Mouse (Mus musculus) embryonic facial prominence, embryonic 10.5 days (tissue): ENCODE data around the gene Gramd1a. TPM values are rescaled to one million over a fixed set of nuclear protein-coding genes. Genes with fewer than 3 reads are reported as not detected.

Source experiments
- DNase-seq: peaks from one replicate; pipeline ENCODE4 v3.0.0-alpha.2; 2017; ENCODE audit warnings: low spot score
- H3K27ac ChIP-seq: fragments of 300-500 bp; sonication (generic); replicated peaks from 2 replicates; pipeline ENCODE4 v1.5.1; 2016; ENCODE audit warnings: mild to moderate bottlenecking
- H3K27me3 ChIP-seq: fragments of 300-500 bp; sonication (generic); replicated peaks from 2 replicates; pipeline ENCODE4 v1.6.1; 2016; ENCODE audit warnings: low read depth, mild to moderate bottlenecking; ENCODE audit not compliant: poor library complexity, severe bottlenecking
- H3K36me3 ChIP-seq: fragments of 300-500 bp; sonication (generic); replicated peaks from 2 replicates; pipeline ENCODE4 v1.6.1; 2016; ENCODE audit warnings: mild to moderate bottlenecking, moderate library complexity
- H3K4me1 ChIP-seq: fragments of 300-500 bp; sonication (generic); 2 replicates; pipeline ENCODE4 v1.6.1; 2016
- H3K4me3 ChIP-seq: fragments of 300-500 bp; sonication (generic); 2 replicates; pipeline ENCODE4 v1.5.1; 2016; ENCODE audit warnings: mild to moderate bottlenecking, moderate library complexity
- H3K9me3 ChIP-seq: fragments of 300-500 bp; sonication (generic); 2 replicates; pipeline ENCODE4 v1.6.1; 2016; ENCODE audit warnings: mild to moderate bottlenecking
- WGBS: fragments of 180-500 bp; shearing (Covaris S2); methylation state at CpG from one replicate; pipeline ENCODE4 v1.1.7; 2016; 5-methylcytosine and 5-hydroxymethylcytosine counted together
- polyA plus RNA-seq: library from polyadenylated mRNA; unstranded; fragments of >200 nt; fragmentation: Nextera tagmentation; extraction: Ambion mirVana; gene quantifications from 2 replicates; pipeline ENCODE4 v1.2.1, GENCODE M21; 2016

Gene Gramd1a
- polyA plus RNA-seq, 1 experiment from 2014 or later: 96.1 TPM

DNA sequence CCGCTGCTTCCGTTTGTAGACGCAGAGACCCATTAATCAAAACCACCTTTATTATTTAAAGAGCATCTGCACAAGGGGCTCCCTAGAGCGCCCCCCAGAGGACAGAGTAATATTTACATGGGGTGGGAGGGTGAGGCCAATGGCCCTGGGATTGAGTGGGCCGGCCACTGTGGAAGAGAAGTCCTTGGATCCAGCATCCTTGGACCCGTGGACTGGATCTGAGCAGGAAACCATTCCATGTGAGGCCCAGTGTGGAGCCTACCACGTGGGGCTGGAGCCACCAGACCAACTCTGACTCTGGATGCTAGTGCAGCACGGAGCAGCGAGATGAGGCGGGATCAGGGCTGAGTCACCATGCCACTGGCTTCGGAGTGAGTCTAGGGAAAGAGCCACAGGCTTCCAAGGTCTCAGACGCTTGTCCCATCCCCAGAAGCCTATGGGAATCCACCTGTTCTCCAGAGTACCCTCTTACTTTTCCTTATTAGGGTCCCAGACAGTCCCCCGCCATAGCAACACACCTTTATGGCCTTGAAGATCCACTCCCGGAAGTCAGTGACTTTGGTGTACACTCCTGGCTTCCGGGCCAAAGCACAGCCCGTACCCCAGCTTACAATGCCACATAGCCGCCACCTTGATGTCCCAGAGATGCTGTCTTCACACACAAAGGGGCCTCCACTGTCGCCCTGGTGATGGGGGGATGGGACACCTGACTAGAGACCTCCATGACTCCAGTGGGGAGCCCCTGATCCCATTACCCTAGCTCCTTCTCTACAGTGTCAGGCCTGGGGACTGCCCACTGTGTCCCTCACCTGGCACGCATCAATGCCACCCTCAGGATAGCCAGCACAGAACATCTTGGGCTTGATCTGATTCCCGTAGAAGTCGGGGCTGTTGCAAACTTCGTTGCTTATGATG lies 56.7 kb downstream of the Gramd1a start:
- H3K27me3 ChIP-seq: peaks cover 3% of the 10 kb centered on the region; the same call in 1 of the 2 replicates
- 77% methylated on average over 22 of the region's 22 CpGs for WGBS
- no peak overlapping the region for H3K4me3 ChIP-seq
- no peaks in the 10 kb centered on the region for H3K9me3 ChIP-seq
- 0 out of 2 replicates have a peak, but pooled peaks cover 9% of the 10 kb centered on the region for H3K4me1 ChIP-seq
- H3K36me3 ChIP-seq: no peaks in the 10 kb centered on the region
- H3K27ac ChIP-seq: no peak overlapping the region; the same call in 1 of the 2 replicates
- no peak for DNase-seq

- Histone ChIP-seq H3K9me3 (no peaks in the 10 kb centered on the region), H3K27ac (peak overlapping the region; percentile 57; the same call in 1 of the 2 replicates), H3K27me3 (no peaks in the 10 kb centered on the region; the same call in 1 of the 2 replicates), H3K4me3 (peak overlapping the region; percentile 40), H3K36me3 (no peaks in the 10 kb centered on the region), H3K4me1 (0 out of 2 replicates have a peak, but pooled peaks cover 9% of the 10 kb centered on the region)
- WGBS: 38% methylated on average over 20 of the region's 20 CpGs
- peak; percentile 92 for DNase-seq
Measured at GRCm38 (mm10) chr7:31097583-31098248, 58.0 kb downstream of the Gramd1a start.

- Histone ChIP-seq H3K36me3 (no peaks in the 10 kb centered on the region), H3K4me1 (0 out of 2 replicates have a peak, but pooled peaks cover 9% of the 10 kb centered on the region), H3K27ac (no peak overlapping the region), H3K9me3 (no peaks in the 10 kb centered on the region), H3K27me3 (no peaks in the 10 kb centered on the region), H3K4me3 (no peak overlapping the region)
- WGBS: 67% methylated on average over 9 of the region's 9 CpGs
- no peak for DNase-seq
Measured at GRCm38 (mm10) chr7:31096892-31097564, 58.7 kb downstream of the Gramd1a start.

DNA sequence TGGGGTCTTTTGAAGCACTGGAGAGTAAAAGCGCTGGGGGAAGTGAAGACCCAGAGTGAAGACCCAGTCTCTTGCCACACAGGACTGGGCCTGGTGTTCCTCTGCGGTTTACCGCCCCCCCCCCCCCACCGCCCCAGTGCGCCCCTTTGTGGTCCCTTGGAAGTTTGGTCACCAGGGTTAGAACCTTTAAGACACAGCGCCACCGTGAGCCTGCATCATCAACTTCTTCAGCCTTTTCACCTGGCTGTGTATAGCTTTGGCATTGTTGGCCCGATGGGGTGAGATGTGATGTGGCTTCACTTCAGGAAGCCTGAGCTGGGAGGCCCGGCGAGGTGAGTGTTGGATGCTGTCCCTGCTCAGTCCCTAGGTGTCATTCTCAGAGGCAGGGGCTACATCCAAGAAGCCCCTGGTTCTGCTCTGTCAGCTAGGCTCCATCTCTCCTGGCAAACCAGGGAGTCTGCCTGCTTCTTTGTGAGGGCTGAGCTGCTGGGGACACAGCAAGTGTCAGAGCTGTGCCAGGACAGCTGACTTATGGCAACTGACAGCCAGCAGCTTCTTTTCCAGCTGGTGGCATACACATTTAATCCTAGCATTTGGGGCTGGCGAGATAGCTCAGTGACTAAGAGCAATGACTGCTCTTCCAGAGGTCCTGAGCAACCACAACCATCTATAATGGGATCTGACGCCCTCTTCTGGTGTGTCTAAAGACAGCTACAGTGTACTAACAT lies 60.8 kb downstream of the Gramd1a start:
- Histone ChIP-seq H3K27me3 (no peaks in the 10 kb centered on the region), H3K36me3 (no peaks in the 10 kb centered on the region), H3K9me3 (no peaks in the 10 kb centered on the region), H3K4me3 (no peak overlapping the region), H3K4me1 (0 out of 2 replicates have a peak, but pooled peaks cover 9% of the 10 kb centered on the region), H3K27ac (no peak overlapping the region)
- WGBS: 27% methylated on average over 12 of the region's 12 CpGs
- DNase-seq: no peak

GRCm38 (mm10) chr7:31089721-31090120 lies 66.0 kb downstream of the Gramd1a start:
- no peaks in the 10 kb centered on the region for H3K9me3 ChIP-seq
- H3K36me3 ChIP-seq: no peaks in the 10 kb centered on the region
- peaks cover 15% of the 10 kb centered on the region for H3K4me1 ChIP-seq
- no peak for DNase-seq
- H3K27me3 ChIP-seq: no peaks in the 10 kb centered on the region
- no peak overlapping the region for H3K27ac ChIP-seq
- 90% methylated on average over 2 of the region's 2 CpGs for WGBS
- no peak overlapping the region for H3K4me3 ChIP-seq

DNA sequence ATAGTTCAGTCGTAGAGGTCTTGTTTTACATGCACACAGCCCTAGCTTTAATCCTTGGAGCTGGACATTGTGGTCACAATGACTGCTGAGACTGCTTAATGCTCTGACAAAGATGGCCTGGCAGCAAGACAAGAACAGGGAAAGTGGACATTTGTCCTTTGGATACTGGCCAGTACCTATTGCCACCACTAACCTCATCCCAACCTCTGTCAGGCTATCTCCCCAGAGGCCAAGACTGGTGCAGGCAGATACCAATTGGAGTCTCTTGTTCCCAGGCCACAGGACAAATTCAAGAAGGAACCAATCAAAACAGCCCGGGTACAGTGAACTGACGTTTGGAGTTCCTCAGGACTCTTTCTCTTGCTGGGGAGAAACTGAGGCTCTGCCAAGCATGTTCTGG lies 67.5 kb downstream of the Gramd1a start:
- Histone ChIP-seq H3K4me1 (peaks cover 29% of the 10 kb centered on the region), H3K9me3 (no peaks in the 10 kb centered on the region), H3K27ac (no peak overlapping the region), H3K27me3 (no peaks in the 10 kb centered on the region), H3K4me3 (no peak overlapping the region), H3K36me3 (no peaks in the 10 kb centered on the region)
- WGBS: 76% methylated on average over 3 of the region's 3 CpGs
- no peak for DNase-seq

DNA sequence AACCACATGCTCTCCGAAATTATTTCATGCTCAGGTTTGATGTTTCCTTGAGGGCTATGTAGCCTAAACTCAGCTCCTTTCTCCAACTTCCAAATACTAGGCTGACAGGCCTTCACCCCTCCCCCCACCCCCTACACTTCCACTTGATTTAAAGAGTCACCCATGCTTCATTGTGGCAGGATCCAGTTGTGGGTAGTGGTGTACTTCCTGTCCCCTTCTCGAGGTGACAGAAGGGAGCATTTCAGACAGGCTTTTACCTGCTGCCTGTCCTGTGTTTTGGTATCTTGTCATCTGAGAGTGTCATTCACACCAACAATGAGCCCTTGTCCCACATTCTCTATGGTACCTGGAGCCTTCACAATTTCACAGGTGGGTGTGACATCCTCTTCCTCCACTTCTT lies 68.4 kb downstream of the Gramd1a start:
- 67% methylated on average over 2 of the region's 2 CpGs for WGBS

GRCm38 (mm10) chr7:31086175-31086755 lies 69.4 kb downstream of the Gramd1a start:
- H3K4me1 ChIP-seq: peaks cover 40% of the 10 kb centered on the region
- no peak overlapping the region for H3K4me3 ChIP-seq
- peak overlapping the region; percentile 36 for H3K27ac ChIP-seq
- no peaks in the 10 kb centered on the region for H3K27me3 ChIP-seq
- H3K9me3 ChIP-seq: no peaks in the 10 kb centered on the region
- DNase-seq: no peak
- H3K36me3 ChIP-seq: no peaks in the 10 kb centered on the region
- WGBS: 92% methylated on average over 9 of the region's 9 CpGs

More for the DNA sequence above, 68.4 kb downstream of the Gramd1a start:
- H3K4me1 ChIP-seq: peaks cover 37% of the 10 kb centered on the region
- H3K27me3 ChIP-seq: no peaks in the 10 kb centered on the region
- no peaks in the 10 kb centered on the region for H3K9me3 ChIP-seq
- no peak overlapping the region for H3K4me3 ChIP-seq
- DNase-seq: no peak
- H3K27ac ChIP-seq: peak overlapping the region; percentile 48
- H3K36me3 ChIP-seq: no peaks in the 10 kb centered on the region

DNA sequence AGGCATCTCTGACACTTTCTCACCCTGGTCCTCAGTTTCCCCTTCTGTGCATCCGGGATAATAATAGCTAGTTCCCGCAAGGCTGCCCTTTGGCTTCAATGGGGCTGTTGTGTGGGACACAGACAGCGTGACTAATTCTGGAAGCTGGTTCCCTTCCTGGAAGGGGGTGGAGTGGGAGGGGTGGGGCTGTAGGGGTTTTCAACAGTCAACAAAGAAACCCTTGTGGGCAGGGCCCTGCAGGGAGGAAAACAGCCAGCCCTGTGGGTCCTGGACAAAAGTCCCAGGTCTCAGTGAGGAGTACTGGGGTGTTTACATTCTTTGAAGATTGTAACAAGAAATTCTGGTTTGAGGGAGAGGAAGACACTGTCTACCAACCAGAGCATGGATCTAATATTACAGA lies 70.5 kb downstream of the Gramd1a start:
- Histone ChIP-seq H3K9me3 (no peaks in the 10 kb centered on the region), H3K27ac (peak overlapping the region; percentile 36), H3K27me3 (no peaks in the 10 kb centered on the region), H3K36me3 (no peaks in the 10 kb centered on the region), H3K4me3 (no peak overlapping the region), H3K4me1 (peaks cover 40% of the 10 kb centered on the region)
- WGBS: 36% methylated on average over 3 of the region's 3 CpGs
- DNase-seq: peak; percentile 40

GRCm38 (mm10) chr7:31084140-31084539 lies 71.6 kb downstream of the Gramd1a start:
- peaks cover 40% of the 10 kb centered on the region for H3K4me1 ChIP-seq
- peak overlapping the region; percentile 73 for H3K27ac ChIP-seq

GRCm38 (mm10) chr7:31082831-31083588 lies 72.7 kb downstream of the Gramd1a start:
- 45% methylated on average over 14 of the region's 14 CpGs for WGBS
- Histone ChIP-seq H3K36me3 (no peaks in the 10 kb centered on the region), H3K27ac (peak overlapping the region; percentile 73)

More at GRCm38 (mm10) chr7:31084140-31084539, 71.6 kb downstream of the Gramd1a start:
- no peak for DNase-seq
- Histone ChIP-seq H3K36me3 (no peaks in the 10 kb centered on the region), H3K27me3 (no peaks in the 10 kb centered on the region), H3K4me3 (no peak overlapping the region), H3K9me3 (no peaks in the 10 kb centered on the region)
- 55% methylated on average over 9 of the region's 9 CpGs for WGBS

More at GRCm38 (mm10) chr7:31082831-31083588, 72.7 kb downstream of the Gramd1a start:
- no peaks in the 10 kb centered on the region for H3K9me3 ChIP-seq
- H3K27me3 ChIP-seq: no peaks in the 10 kb centered on the region
- peaks cover 45% of the 10 kb centered on the region for H3K4me1 ChIP-seq
- H3K4me3 ChIP-seq: no peak overlapping the region
- DNase-seq: peak; percentile 33
